Mouse (Mus musculus): ENCODE measurements around the gene Sertad1. TPM values are rescaled to one million over a fixed set of nuclear protein-coding genes. Genes with fewer than 3 reads are reported as not detected.

Gene Sertad1
- 37.5 and 38.8 TPM in 2 replicates for polyA plus RNA-seq (2014; fragmentation: Nextera tagmentation; extraction: Ambion mirVana)

- peaks cover 32% of the 10 kb centered on the region for H3K4me1 ChIP-seq (ENCODE audit: control insufficient read depth, insufficient read depth, low read length)
- ATAC-seq (replicated peaks; ENCODE audit: insufficient number of reproducible peaks, low FRiP score, low TSS enrichment) = peak; percentile 87
These were observed at the start of gene Sertad1 for GRCm38 (mm10) chr7:27486770-27487697. Gene Sertad1 (plus strand): TSS chr7:27486910.

GRCm38 (mm10) chr7:27437544-27437943 is 49.2 kb upstream of the Sertad1 start:
- Histone ChIP-seq H3K4me3 (ENCODE audit: low read depth, low read length) (no peak overlapping the region), H3K9me3 (replicated peaks; ENCODE audit: control insufficient read depth, low read length) (no peaks in the 10 kb centered on the region), H3K9ac (ENCODE audit: low read depth, low read length) (no peak overlapping the region), H3K4me1 (ENCODE audit: control insufficient read depth, insufficient read depth, low read length) (no peaks in the 10 kb centered on the region), H3K27ac (ENCODE audit: low read depth, low read length) (no peak overlapping the region), H3K36me3 (ENCODE audit: control insufficient read depth, insufficient read depth, low read length) (no peaks in the 10 kb centered on the region), H3K27me3 (ENCODE audit: control insufficient read depth, insufficient read depth, low read length) (peaks cover 25% of the 10 kb centered on the region), H3K4me2 (no peak overlapping the region)
- 52% methylated on average over 5 of the region's 5 CpGs for WGBS (ENCODE audit: insufficient replicate concordance)
- no peak for ATAC-seq (replicated peaks; ENCODE audit: insufficient number of reproducible peaks, low FRiP score, low TSS enrichment)

More at GRCm38 (mm10) chr7:27486770-27487697, at the start of gene Sertad1:
- WGBS (ENCODE audit: insufficient replicate concordance) = under 1% methylated on average over 78 of the region's 80 CpGs
- peak within 1 kb of the TSS; percentile 85 for H3K9ac ChIP-seq (ENCODE audit: low read depth, low read length)
- peak within 1 kb of the TSS; percentile 99 for H3K27ac ChIP-seq (ENCODE audit: low read depth, low read length)
- H3K27me3 ChIP-seq (ENCODE audit: control insufficient read depth, insufficient read depth, low read length) = no peaks in the 10 kb centered on the region
- H3K4me3 ChIP-seq (ENCODE audit: low read depth, low read length) = peak within 1 kb of the TSS; percentile 87
- peak within 1 kb of the TSS; percentile 83 for H3K4me2 ChIP-seq
- H3K36me3 ChIP-seq (ENCODE audit: control insufficient read depth, insufficient read depth, low read length) = 0 out of 2 replicates have a peak, but pooled peaks cover 5% of the 10 kb centered on the region
- no peaks in the 10 kb centered on the region for H3K9me3 ChIP-seq (replicated peaks; ENCODE audit: control insufficient read depth, low read length)

- no peak overlapping the region for H3K27ac ChIP-seq (ENCODE audit: low read depth, low read length)
- H3K4me1 ChIP-seq (ENCODE audit: control insufficient read depth, insufficient read depth, low read length) = no peaks in the 10 kb centered on the region
- no peak overlapping the region for H3K4me3 ChIP-seq (ENCODE audit: low read depth, low read length)
- ATAC-seq (replicated peaks; ENCODE audit: insufficient number of reproducible peaks, low FRiP score, low TSS enrichment) = no peak
- 75% methylated on average over 4 of the region's 4 CpGs for WGBS (ENCODE audit: insufficient replicate concordance)
- H3K9ac ChIP-seq (ENCODE audit: low read depth, low read length) = no peak overlapping the region
- no peaks in the 10 kb centered on the region for H3K9me3 ChIP-seq (replicated peaks; ENCODE audit: control insufficient read depth, low read length)
- no peaks in the 10 kb centered on the region for H3K36me3 ChIP-seq (ENCODE audit: control insufficient read depth, insufficient read depth, low read length)
- peaks cover 11% of the 10 kb centered on the region for H3K27me3 ChIP-seq (ENCODE audit: control insufficient read depth, insufficient read depth, low read length)
- no peak overlapping the region for H3K4me2 ChIP-seq
These were observed 46.7 kb upstream of the Sertad1 start for GRCm38 (mm10) chr7:27440014-27440413.

GRCm38 (mm10) chr7:27446051-27446450 is 40.7 kb upstream of the Sertad1 start:
- 3% methylated on average over 16 of the region's 18 CpGs for WGBS (ENCODE audit: insufficient replicate concordance)
- Histone ChIP-seq H3K27ac (ENCODE audit: low read depth, low read length) (no peak overlapping the region), H3K36me3 (ENCODE audit: control insufficient read depth, insufficient read depth, low read length) (no peaks in the 10 kb centered on the region), H3K27me3 (ENCODE audit: control insufficient read depth, insufficient read depth, low read length) (peaks cover 19% of the 10 kb centered on the region), H3K4me2 (peak overlapping the region; percentile 99), H3K4me1 (ENCODE audit: control insufficient read depth, insufficient read depth, low read length) (peaks cover 9% of the 10 kb centered on the region; the same call in 1 of the 2 replicates), H3K9me3 (replicated peaks; ENCODE audit: control insufficient read depth, low read length) (no peaks in the 10 kb centered on the region), H3K4me3 (ENCODE audit: low read depth, low read length) (peak overlapping the region; percentile 54), H3K9ac (ENCODE audit: low read depth, low read length) (peak overlapping the region; percentile 68)
- ATAC-seq (replicated peaks; ENCODE audit: insufficient number of reproducible peaks, low FRiP score, low TSS enrichment) = no peak

GRCm38 (mm10) chr7:27446521-27447418 is 39.9 kb upstream of the Sertad1 start:
- Histone ChIP-seq H3K4me3 (ENCODE audit: low read depth, low read length) (peak overlapping the region; percentile 54), H3K4me1 (ENCODE audit: control insufficient read depth, insufficient read depth, low read length) (peaks cover 9% of the 10 kb centered on the region; the same call in 1 of the 2 replicates), H3K27ac (ENCODE audit: low read depth, low read length) (no peak overlapping the region), H3K9ac (ENCODE audit: low read depth, low read length) (peak overlapping the region; percentile 68), H3K36me3 (ENCODE audit: control insufficient read depth, insufficient read depth, low read length) (no peaks in the 10 kb centered on the region), H3K4me2 (peak overlapping the region; percentile 99), H3K27me3 (ENCODE audit: control insufficient read depth, insufficient read depth, low read length) (peaks cover 19% of the 10 kb centered on the region), H3K9me3 (replicated peaks; ENCODE audit: control insufficient read depth, low read length) (no peaks in the 10 kb centered on the region)
- whole genome bisulfite sequencing (ENCODE audit: insufficient replicate concordance) = 8% methylated on average over 45 of the region's 53 CpGs
- ATAC-seq (replicated peaks; ENCODE audit: insufficient number of reproducible peaks, low FRiP score, low TSS enrichment) = 0 out of 2 replicates have a peak, but pooled peaks have one; percentile 0

GRCm38 (mm10) chr7:27447419-27448286 is 39.1 kb upstream of the Sertad1 start, which contains the start of the genes Sptbn4 and Blvrb:
Gene Sptbn4 (minus strand): TSS chr7:27447686.
Gene Blvrb (plus strand): TSS chr7:27447978.
- Histone ChIP-seq H3K36me3 (ENCODE audit: control insufficient read depth, insufficient read depth, low read length) (no peaks in the 10 kb centered on the region), H3K9ac (ENCODE audit: low read depth, low read length) (peak within 1 kb of the TSS; percentile 70), H3K9me3 (replicated peaks; ENCODE audit: control insufficient read depth, low read length) (no peaks in the 10 kb centered on the region), H3K4me1 (ENCODE audit: control insufficient read depth, insufficient read depth, low read length) (peaks cover 9% of the 10 kb centered on the region; the same call in 1 of the 2 replicates), H3K27me3 (ENCODE audit: control insufficient read depth, insufficient read depth, low read length) (peaks cover 19% of the 10 kb centered on the region), H3K27ac (ENCODE audit: low read depth, low read length) (peak within 1 kb of the TSS; percentile 85), H3K4me3 (ENCODE audit: low read depth, low read length) (peak within 1 kb of the TSS; percentile 56), H3K4me2 (peak within 1 kb of the TSS; percentile 99)
- 1% methylated on average over 54 of the region's 54 CpGs for WGBS (ENCODE audit: insufficient replicate concordance)
- ATAC-seq (replicated peaks; ENCODE audit: insufficient number of reproducible peaks, low FRiP score, low TSS enrichment) = peak; percentile 94

GRCm38 (mm10) chr7:27448421-27449206 is 38.1 kb upstream of the Sertad1 start:
- Histone ChIP-seq H3K4me2 (peak overlapping the region; percentile 99), H3K4me3 (ENCODE audit: low read depth, low read length) (peak overlapping the region; percentile 56), H3K4me1 (ENCODE audit: control insufficient read depth, insufficient read depth, low read length) (peaks cover 9% of the 10 kb centered on the region; the same call in 1 of the 2 replicates), H3K9ac (ENCODE audit: low read depth, low read length) (peak overlapping the region; percentile 70), H3K27me3 (ENCODE audit: control insufficient read depth, insufficient read depth, low read length) (peaks cover 19% of the 10 kb centered on the region), H3K36me3 (ENCODE audit: control insufficient read depth, insufficient read depth, low read length) (no peaks in the 10 kb centered on the region), H3K27ac (ENCODE audit: low read depth, low read length) (peak overlapping the region; percentile 85), H3K9me3 (replicated peaks; ENCODE audit: control insufficient read depth, low read length) (no peaks in the 10 kb centered on the region)
- peak; percentile 48 for ATAC-seq (replicated peaks; ENCODE audit: insufficient number of reproducible peaks, low FRiP score, low TSS enrichment)
- 46% methylated on average over 15 of the region's 15 CpGs for WGBS (ENCODE audit: insufficient replicate concordance)

All from heart, embryonic 11.5 days (tissue).